Mouse (Mus musculus) lung, embryonic 16.5 days (tissue): Measurements from ENCODE around the gene Pdcd11. TPM values are rescaled to one million over a fixed set of nuclear protein-coding genes. Genes with fewer than 3 reads are reported as not detected.

Experiments used
- ATAC-seq: fragments of 200-750 bp; cut with Nextera tagmentation; 2 replicates; pipeline ENCODE4 v1.8.0; 2017; ENCODE audit warnings: low read depth, mild to moderate bottlenecking, moderate library complexity
- H3K27ac ChIP-seq: fragments of 300-500 bp; sonication (generic); 2 replicates; pipeline ENCODE4 v1.5.1; 2014; ENCODE audit warnings: mild to moderate bottlenecking, control low read depth, low read length
- H3K27me3 ChIP-seq: fragments of 300-500 bp; sonication (generic); 2 replicates; pipeline ENCODE4 v1.6.1; 2014; ENCODE audit warnings: low read depth, low read length, mixed read lengths; ENCODE audit not compliant: control insufficient read depth, insufficient read depth
- H3K36me3 ChIP-seq: fragments of 300-500 bp; sonication (generic); 2 replicates; pipeline ENCODE4 v1.6.1; 2014; ENCODE audit warnings: low read length; ENCODE audit not compliant: control insufficient read depth, insufficient read depth
- H3K4me1 ChIP-seq: fragments of 300-500 bp; sonication (generic); replicated peaks from 2 replicates; pipeline ENCODE4 v1.6.1; 2014; ENCODE audit warnings: low read length, mixed read lengths; ENCODE audit not compliant: control insufficient read depth, insufficient read depth
- H3K4me2 ChIP-seq: fragments of 300-500 bp; sonication (generic); 2 replicates; pipeline ENCODE4 v1.6.1; 2014; ENCODE audit warnings: low read depth, low read length, control low read depth
- H3K4me3 ChIP-seq: fragments of 300-500 bp; sonication (generic); 2 replicates; pipeline ENCODE4 v1.5.1; 2014; ENCODE audit warnings: mild to moderate bottlenecking, low read length, control low read depth
- H3K9ac ChIP-seq: fragments of 300-500 bp; sonication (generic); 2 replicates; pipeline ENCODE4 v1.6.1; 2014; ENCODE audit warnings: low read length, control low read depth
- H3K9me3 ChIP-seq: fragments of 300-500 bp; sonication (generic); 2 replicates; pipeline ENCODE4 v1.6.1; 2016; ENCODE audit warnings: low read length; ENCODE audit not compliant: control insufficient read depth
- WGBS: fragments of 180-500 bp; shearing (Covaris S2); extraction: QIAGEN DNeasy Blood & Tissue Kit; methylation state at CpG from one replicate; pipeline ENCODE4 v1.1.7; 2014; 5-methylcytosine and 5-hydroxymethylcytosine counted together
- polyA plus RNA-seq: library from polyadenylated mRNA; unstranded; fragments of >200 nt; fragmentation: Nextera tagmentation; extraction: Ambion mirVana; gene quantifications from 2 replicates; pipeline ENCODE4 v1.2.1, GENCODE M21; 2015

Pdcd11 gene
- polyA plus RNA-seq, 1 experiment from 2014 or later = 8.1 TPM

- peaks cover 28% of the 10 kb centered on the region for H3K36me3 ChIP-seq
- no peak overlapping the region for H3K27ac ChIP-seq
- no peak overlapping the region for H3K9ac ChIP-seq
- H3K4me1 ChIP-seq = no peaks in the 10 kb centered on the region
- H3K4me2 ChIP-seq = no peak overlapping the region
- H3K9me3 ChIP-seq = no peaks in the 10 kb centered on the region
- H3K27me3 ChIP-seq = no peaks in the 10 kb centered on the region
- H3K4me3 ChIP-seq = no peak overlapping the region
- ATAC-seq = no peak
- WGBS = 61% methylated on average over 2 of the region's 2 CpGs
Measured at GRCm38 (mm10) chr19:47118634-47119033, 28.1 kb downstream of the Pdcd11 start.

DNA sequence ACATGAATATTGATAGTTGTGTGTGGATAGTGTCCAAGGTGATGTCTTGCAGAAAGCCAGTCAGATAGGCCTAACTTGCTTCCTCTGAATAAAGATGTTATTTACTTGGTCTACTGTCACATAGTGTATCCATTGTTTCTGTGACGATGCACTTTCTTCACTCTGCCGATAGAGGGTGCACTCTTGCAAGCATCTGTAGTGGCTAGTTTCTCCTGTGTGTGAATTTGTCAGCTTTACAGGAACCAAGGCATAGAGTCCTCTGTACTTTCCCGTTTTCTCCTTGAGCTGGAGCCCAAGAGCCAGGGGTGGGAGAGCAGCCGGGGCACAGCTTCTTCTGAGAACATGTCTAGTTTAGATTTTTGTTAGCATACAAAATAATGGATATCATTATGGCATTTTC, 30.5 kb downstream of the Pdcd11 start:
- Histone ChIP-seq H3K4me3 (no peak overlapping the region), H3K9ac (no peak overlapping the region), H3K36me3 (peaks cover 24% of the 10 kb centered on the region), H3K4me1 (no peaks in the 10 kb centered on the region), H3K4me2 (no peak overlapping the region), H3K27me3 (no peaks in the 10 kb centered on the region), H3K9me3 (no peaks in the 10 kb centered on the region), H3K27ac (no peak overlapping the region)
- ATAC-seq = no peak
- 26% methylated on average over 4 of the region's 4 CpGs for WGBS

GRCm38 (mm10) chr19:47122802-47123201, 32.2 kb downstream of the Pdcd11 start:
- 28% methylated on average over 2 of the region's 2 CpGs for WGBS
- ATAC-seq = no peak
- H3K4me3 ChIP-seq = no peak overlapping the region
- H3K4me2 ChIP-seq = no peak overlapping the region
- H3K27me3 ChIP-seq = no peaks in the 10 kb centered on the region
- H3K27ac ChIP-seq = no peak overlapping the region
- H3K4me1 ChIP-seq = no peaks in the 10 kb centered on the region
- H3K36me3 ChIP-seq = peaks cover 28% of the 10 kb centered on the region
- no peak overlapping the region for H3K9ac ChIP-seq
- no peaks in the 10 kb centered on the region for H3K9me3 ChIP-seq

DNA sequence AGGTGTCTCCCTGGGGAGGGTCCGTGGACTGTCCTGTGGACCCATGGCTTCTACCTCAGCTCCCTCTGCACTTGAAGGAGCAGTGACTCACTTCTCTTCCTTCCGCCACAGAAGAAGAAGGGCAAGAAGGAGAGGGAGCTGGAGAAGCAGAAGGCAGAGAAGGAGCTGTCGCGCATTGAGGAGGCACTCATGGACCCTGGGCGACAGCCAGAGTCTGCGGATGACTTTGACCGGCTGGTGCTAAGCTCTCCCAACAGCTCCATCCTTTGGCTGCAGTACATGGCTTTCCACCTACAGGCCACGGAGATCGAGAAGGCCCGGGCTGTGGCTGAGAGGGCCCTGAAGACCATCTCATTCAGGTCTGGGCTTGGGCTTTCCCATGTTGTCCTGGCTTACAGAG, 37.6 kb downstream of the Pdcd11 start:
- Histone ChIP-seq H3K36me3 (peaks cover 48% of the 10 kb centered on the region), H3K4me3 (no peak overlapping the region), H3K27ac (no peak overlapping the region), H3K4me1 (no peaks in the 10 kb centered on the region), H3K4me2 (no peak overlapping the region), H3K27me3 (no peaks in the 10 kb centered on the region), H3K9me3 (no peaks in the 10 kb centered on the region), H3K9ac (no peak overlapping the region)
- WGBS = 89% methylated on average over 9 of the region's 10 CpGs
- no peak for ATAC-seq

DNA sequence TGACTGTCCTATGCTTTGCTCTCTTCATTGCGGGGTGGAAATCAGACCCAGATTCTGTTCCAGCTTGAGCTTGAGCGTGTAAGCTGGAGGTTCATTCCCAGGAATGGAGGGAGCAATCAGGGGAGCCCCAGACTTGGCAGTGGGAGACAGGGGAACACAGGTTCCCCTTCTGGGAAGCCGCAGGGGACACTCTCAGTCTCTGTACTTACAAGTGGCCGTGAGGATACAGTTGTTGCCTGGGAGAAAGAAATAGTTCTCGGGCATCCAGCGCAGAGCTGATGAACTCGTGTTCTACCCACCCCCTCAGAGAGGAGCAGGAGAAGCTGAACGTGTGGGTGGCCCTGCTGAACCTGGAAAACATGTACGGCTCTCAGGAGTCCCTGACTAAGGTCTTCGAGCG, 38.3 kb downstream of the Pdcd11 start:
- Histone ChIP-seq H3K4me2 (no peak overlapping the region), H3K4me1 (no peaks in the 10 kb centered on the region), H3K9me3 (no peaks in the 10 kb centered on the region), H3K9ac (no peak overlapping the region), H3K27ac (no peak overlapping the region), H3K27me3 (no peaks in the 10 kb centered on the region), H3K4me3 (no peak overlapping the region), H3K36me3 (peaks cover 53% of the 10 kb centered on the region)
- 86% methylated on average over 11 of the region's 11 CpGs for WGBS
- ATAC-seq = no peak

- no peak overlapping the region for H3K4me2 ChIP-seq
- H3K4me3 ChIP-seq = no peak overlapping the region
- WGBS = 96% methylated on average over 15 of the region's 15 CpGs
- H3K36me3 ChIP-seq = peaks cover 50% of the 10 kb centered on the region
- no peaks in the 10 kb centered on the region for H3K4me1 ChIP-seq
- ATAC-seq = no peak
- no peak overlapping the region for H3K27ac ChIP-seq
- H3K27me3 ChIP-seq = no peaks in the 10 kb centered on the region
- no peak overlapping the region for H3K9ac ChIP-seq
- no peaks in the 10 kb centered on the region for H3K9me3 ChIP-seq
Measured at GRCm38 (mm10) chr19:47130551-47131125, 40.1 kb downstream of the Pdcd11 start.

- no peak overlapping the region for H3K4me3 ChIP-seq
- H3K9ac ChIP-seq = no peak overlapping the region
- 86% methylated on average over 7 of the region's 7 CpGs for WGBS
- no peaks in the 10 kb centered on the region for H3K9me3 ChIP-seq
- no peak for ATAC-seq
- no peaks in the 10 kb centered on the region for H3K27me3 ChIP-seq
- H3K4me1 ChIP-seq = peaks cover 13% of the 10 kb centered on the region
- peaks cover 36% of the 10 kb centered on the region for H3K36me3 ChIP-seq
- no peak overlapping the region for H3K4me2 ChIP-seq
- no peak overlapping the region for H3K27ac ChIP-seq
Measured at GRCm38 (mm10) chr19:47133161-47133560, 42.6 kb downstream of the Pdcd11 start.

GRCm38 (mm10) chr19:47135568-47135967, 45.0 kb downstream of the Pdcd11 start:
- no peak overlapping the region for H3K4me2 ChIP-seq
- H3K4me3 ChIP-seq = no peak overlapping the region
- H3K36me3 ChIP-seq = peaks cover 18% of the 10 kb centered on the region
- H3K9me3 ChIP-seq = no peaks in the 10 kb centered on the region
- no peak for ATAC-seq
- H3K9ac ChIP-seq = no peak overlapping the region
- no peak overlapping the region for H3K27ac ChIP-seq
- peaks cover 17% of the 10 kb centered on the region for H3K4me1 ChIP-seq
- no peaks in the 10 kb centered on the region for H3K27me3 ChIP-seq
- WGBS = 86% methylated on average over 17 of the region's 17 CpGs

DNA sequence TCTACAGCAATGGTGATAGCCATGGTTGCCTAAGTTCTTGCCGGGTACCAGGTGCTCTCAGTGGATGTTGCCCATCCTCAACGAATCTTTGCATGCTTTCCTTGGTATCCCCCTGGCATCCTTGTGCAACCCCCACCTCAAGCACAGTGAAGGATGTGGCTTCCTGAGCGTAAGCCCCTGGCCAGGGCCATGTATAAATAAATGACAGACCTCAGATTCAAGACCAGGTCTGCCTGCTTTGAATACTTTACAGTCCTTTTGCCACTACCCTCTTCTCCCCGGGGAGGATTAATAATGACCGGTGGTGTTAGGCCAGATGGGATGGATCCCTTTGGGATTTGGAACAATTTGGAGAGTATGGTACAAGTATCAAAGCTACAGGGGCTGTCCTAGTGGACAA, 45.6 kb downstream of the Pdcd11 start:
- Histone ChIP-seq H3K4me2 (no peak overlapping the region), H3K9ac (no peak overlapping the region), H3K27ac (no peak overlapping the region), H3K27me3 (no peaks in the 10 kb centered on the region), H3K4me1 (peaks cover 17% of the 10 kb centered on the region), H3K9me3 (no peaks in the 10 kb centered on the region), H3K4me3 (no peak overlapping the region), H3K36me3 (peaks cover 12% of the 10 kb centered on the region)
- ATAC-seq = no peak
- 77% methylated on average over 5 of the region's 5 CpGs for WGBS
